11 mouse cellular contexts compared by ENCODE assay signal in genomic region chr5:9345038-9345617, GRCm38 (mm10).
DNase-seq lines count a peak whose midpoint lies in the region; ATAC-seq lines count a peak whose summit lies in the region.
"Had no signal": no experiment of that assay in that cellular context is flagged by ENCODE, and none has a peak within 500 bp of the region (broad histone marks: within the 10 kb centered on the region; RNA-seq: fewer than 3 reads in every experiment).

No protein-coding gene starts in this region.

- H3K9ac ChIP-seq in neural tube, embryonic 11.5 days (ENCODE audit: low read length): no peak overlapping the region
- H3K9ac ChIP-seq in embryonic facial prominence, embryonic 12.5 days: no peak overlapping the region
- H3K9ac ChIP-seq in hindbrain, embryonic 16.5 days (ENCODE audit: low read depth, low read length): no peak overlapping the region
- H3K9ac ChIP-seq: kidney, embryonic 15.5 days had no signal

- peak; percentile 51 for ATAC-seq in neural tube, embryonic 11.5 days (ENCODE audit: insufficient read depth, low FRiP score, low TSS enrichment)
- ATAC-seq in embryonic facial prominence, embryonic 12.5 days (ENCODE audit: insufficient number of reproducible peaks, insufficient read depth, low FRiP score, low TSS enrichment): 0 out of 2 replicates have a peak, but pooled peaks have one; percentile 37
- peak; percentile 63 for ATAC-seq in hindbrain, embryonic 16.5 days

- intact Hi-C loops in heart, postnatal 10 days (cut with DNase I): no loop called here

- 0 out of 2 replicates have a peak overlapping the region, but pooled peaks have one; percentile 34 for H3K27ac ChIP-seq in neural tube, embryonic 11.5 days (ENCODE audit: low read depth, low read length)
- no peak overlapping the region for H3K27ac ChIP-seq in embryonic facial prominence, embryonic 12.5 days
- peak overlapping the region; percentile 68 for H3K27ac ChIP-seq in hindbrain, embryonic 16.5 days (ENCODE audit: low read depth, low read length)
- H3K27ac ChIP-seq: kidney, embryonic 15.5 days had no signal

- WGBS in neural tube, embryonic 11.5 days: 81% methylated on average over 10 of the region's 10 CpGs
- 75% methylated on average over 10 of the region's 10 CpGs for WGBS in embryonic facial prominence, embryonic 12.5 days
- 45% methylated on average over 10 of the region's 10 CpGs for WGBS in hindbrain, embryonic 16.5 days

- H3K36me3 ChIP-seq in neural tube, embryonic 11.5 days (ENCODE audit: control insufficient read depth, insufficient read depth, low read length): no peaks in the 10 kb centered on the region
- no peaks in the 10 kb centered on the region for H3K36me3 ChIP-seq in embryonic facial prominence, embryonic 12.5 days
- no peaks in the 10 kb centered on the region for H3K36me3 ChIP-seq in hindbrain, embryonic 16.5 days (ENCODE audit: control insufficient read depth, insufficient read depth, low read length)
- H3K36me3 ChIP-seq: kidney, embryonic 15.5 days had no signal

- H3K4me3 ChIP-seq in neural tube, embryonic 11.5 days (ENCODE audit: low read depth, low read length): no peak overlapping the region
- H3K4me3 ChIP-seq in embryonic facial prominence, embryonic 12.5 days: no peak overlapping the region
- no peak overlapping the region for H3K4me3 ChIP-seq in hindbrain, embryonic 16.5 days (ENCODE audit: low read length)
- H3K4me3 ChIP-seq: kidney, embryonic 15.5 days had no signal

- DNase-seq in neural tube, embryonic 11.5 days (ENCODE audit: low spot score): no peak
- no peak for DNase-seq in neural tube, embryonic 10.5 days (ENCODE audit: extremely low spot score, low spot score)
- peak; percentile 32 for DNase-seq in retina, postnatal 1 day
- no peak for DNase-seq in heart, postnatal 10 days
- DNase-seq in adipocyte (ENCODE audit: low spot score): no peak
- DNase-seq in urinary bladder, postnatal 36 days (ENCODE audit: low spot score in 2 of 2): no peak
- DNase-seq: heart, postnatal 14 days; lung, adult 18-20 months had no signal

- H3K27me3 ChIP-seq in neural tube, embryonic 11.5 days (ENCODE audit: control insufficient read depth, insufficient read depth, low read length): no peaks in the 10 kb centered on the region
- H3K27me3 ChIP-seq in embryonic facial prominence, embryonic 12.5 days: no peaks in the 10 kb centered on the region
- no peaks in the 10 kb centered on the region for H3K27me3 ChIP-seq in hindbrain, embryonic 16.5 days (replicated peaks; ENCODE audit: control insufficient read depth, insufficient read depth, low read length)
- H3K27me3 ChIP-seq: kidney, embryonic 15.5 days had no signal

- H3K4me2 ChIP-seq in neural tube, embryonic 11.5 days (ENCODE audit: low read depth): no peak overlapping the region
- no peak overlapping the region for H3K4me2 ChIP-seq in embryonic facial prominence, embryonic 12.5 days (replicated peaks)
- 0 out of 2 replicates have a peak overlapping the region, but pooled peaks have one; percentile 6 for H3K4me2 ChIP-seq in hindbrain, embryonic 16.5 days (ENCODE audit: low read length)
- H3K4me2 ChIP-seq: kidney, embryonic 15.5 days had no signal

- H3K4me1 ChIP-seq in neural tube, embryonic 11.5 days (ENCODE audit: control insufficient read depth, insufficient read depth, low read length): no peaks in the 10 kb centered on the region
- no peaks in the 10 kb centered on the region; the same call in 1 of the 2 replicates for H3K4me1 ChIP-seq in embryonic facial prominence, embryonic 12.5 days
- peaks cover 8% of the 10 kb centered on the region for H3K4me1 ChIP-seq in hindbrain, embryonic 16.5 days (ENCODE audit: control insufficient read depth, insufficient read depth, low read depth, low read length)
- H3K4me1 ChIP-seq: kidney, embryonic 15.5 days had no signal

- H3K9me3 ChIP-seq in neural tube, embryonic 11.5 days (ENCODE audit: control insufficient read depth, low read length): no peaks in the 10 kb centered on the region
- H3K9me3 ChIP-seq in embryonic facial prominence, embryonic 12.5 days: no peaks in the 10 kb centered on the region
- H3K9me3 ChIP-seq in hindbrain, embryonic 16.5 days (ENCODE audit: control insufficient read depth, low read length): no peaks in the 10 kb centered on the region
- H3K9me3 ChIP-seq: kidney, embryonic 15.5 days had no signal
